Mouse (Mus musculus) spleen, postnatal 14 days (tissue): Measurements from ENCODE around the gene Vsx2.

Experiments
- DNase-seq, 2 experiments: peaks; one replicate each; pipeline ENCODE4 v3.0.0; 2021 to 2022; ENCODE audit warnings: low spot score in 2 of 2

Vsx2 gene

DNA sequence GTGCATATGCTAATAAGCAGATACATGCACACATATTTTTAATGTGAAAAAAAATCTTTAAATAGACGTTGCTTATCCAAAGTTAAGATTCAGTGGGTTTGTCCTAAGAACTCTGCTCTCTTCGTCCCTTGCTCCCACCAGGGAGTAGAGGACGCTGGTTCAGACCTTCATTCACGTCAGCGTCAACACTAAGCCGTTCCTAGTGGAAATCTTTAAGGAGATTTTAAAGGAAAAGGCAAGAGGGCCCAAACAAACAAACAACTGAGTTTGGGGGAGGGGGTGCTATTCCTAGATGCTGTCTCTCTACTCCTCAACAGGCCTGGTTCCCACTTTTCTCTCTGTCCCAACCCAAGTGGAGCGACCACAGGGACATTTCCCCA lies 2.8 kb downstream of the Vsx2 start:
- no peak for DNase-seq

DNA sequence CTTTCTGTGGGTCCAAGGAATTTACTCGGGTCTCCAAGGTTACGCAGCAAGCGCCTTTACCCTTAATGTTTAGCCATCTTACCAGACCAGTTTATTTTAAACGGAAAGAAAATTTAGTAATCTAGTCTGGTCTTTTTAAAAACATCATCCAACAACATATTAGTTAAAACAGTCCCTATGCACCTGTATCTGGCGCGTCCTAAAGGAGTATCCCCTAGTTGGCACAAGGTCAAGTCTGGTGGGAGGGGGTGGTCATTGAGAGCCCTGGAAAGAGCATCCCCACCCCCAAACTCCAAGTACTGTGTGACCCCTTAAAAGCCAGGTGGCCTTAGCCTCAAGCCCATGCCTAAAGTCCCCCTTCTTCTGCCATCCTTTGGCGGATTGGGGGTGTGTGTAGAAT lies 3.5 kb downstream of the Vsx2 start:
- no peak for DNase-seq

DNA sequence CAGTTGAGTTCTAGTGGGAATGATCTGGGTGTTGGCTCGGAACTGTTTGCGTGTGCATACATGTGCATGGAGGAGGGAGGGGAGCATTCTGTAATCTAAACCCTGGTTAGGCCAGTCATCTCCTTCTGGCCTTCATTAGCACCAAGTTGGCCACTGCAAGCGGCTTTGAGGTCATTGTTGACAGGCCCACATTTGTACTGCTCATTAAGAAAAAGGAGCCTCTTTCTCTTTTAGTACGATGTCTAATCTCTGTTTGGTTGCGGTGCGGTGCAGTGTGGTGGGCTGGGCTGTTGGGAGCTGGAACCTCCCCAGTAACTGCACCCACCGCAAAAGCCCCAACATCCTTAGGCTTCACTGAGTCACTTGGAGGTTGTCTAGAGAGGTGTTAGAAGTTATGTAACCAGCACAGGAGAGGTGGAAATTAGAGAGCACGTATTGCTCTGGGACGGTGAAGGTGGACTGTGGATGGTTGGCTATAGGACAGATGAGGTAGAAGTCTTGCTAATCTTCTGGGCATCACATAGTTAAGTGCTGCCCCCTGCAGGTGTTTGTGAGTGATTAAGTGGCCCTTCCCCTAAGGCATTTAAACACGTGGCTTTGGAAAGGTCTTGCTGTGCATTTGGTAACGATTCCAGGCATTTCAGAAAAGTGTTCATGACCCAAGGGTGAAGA lies 8.3 kb downstream of the Vsx2 start:
- DNase-seq: no peak

DNA sequence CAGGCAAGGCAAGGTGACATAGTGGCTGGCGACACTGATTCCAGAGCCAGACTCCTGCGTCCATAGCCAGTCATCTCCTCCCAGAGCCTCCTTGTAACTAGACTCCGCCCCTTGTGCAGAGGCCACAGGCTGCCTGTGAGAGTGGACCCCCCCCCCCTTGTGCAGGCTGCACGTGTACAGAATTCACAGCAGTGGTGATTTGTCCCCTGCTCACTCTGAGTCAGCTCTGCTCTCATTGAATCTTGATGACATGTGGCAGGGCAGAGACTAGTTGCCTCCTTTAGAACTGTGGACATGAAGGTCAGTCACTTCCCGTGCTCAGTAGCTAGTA lies 8.8 kb downstream of the Vsx2 start:
- DNase-seq: no peak

DNA sequence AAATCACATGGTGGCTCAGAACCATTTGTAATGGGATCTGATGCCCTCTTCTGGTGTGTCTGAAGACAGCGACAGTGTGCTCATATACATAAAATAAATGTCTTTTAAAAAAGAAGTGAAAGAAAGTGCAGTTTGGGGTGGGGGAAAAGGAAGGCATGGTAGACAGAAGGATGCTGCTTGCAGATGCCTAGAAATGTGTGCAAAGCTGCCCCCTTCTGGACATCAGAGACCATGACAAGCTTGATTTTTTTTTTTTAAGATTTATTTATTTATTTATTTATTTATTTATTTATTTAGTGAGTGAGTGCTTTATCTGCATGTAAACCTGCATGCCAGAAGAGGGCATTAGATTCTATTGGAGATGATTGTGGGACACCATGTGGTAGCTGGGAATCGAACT lies 11.7 kb downstream of the Vsx2 start:
- DNase-seq: no peak

DNA sequence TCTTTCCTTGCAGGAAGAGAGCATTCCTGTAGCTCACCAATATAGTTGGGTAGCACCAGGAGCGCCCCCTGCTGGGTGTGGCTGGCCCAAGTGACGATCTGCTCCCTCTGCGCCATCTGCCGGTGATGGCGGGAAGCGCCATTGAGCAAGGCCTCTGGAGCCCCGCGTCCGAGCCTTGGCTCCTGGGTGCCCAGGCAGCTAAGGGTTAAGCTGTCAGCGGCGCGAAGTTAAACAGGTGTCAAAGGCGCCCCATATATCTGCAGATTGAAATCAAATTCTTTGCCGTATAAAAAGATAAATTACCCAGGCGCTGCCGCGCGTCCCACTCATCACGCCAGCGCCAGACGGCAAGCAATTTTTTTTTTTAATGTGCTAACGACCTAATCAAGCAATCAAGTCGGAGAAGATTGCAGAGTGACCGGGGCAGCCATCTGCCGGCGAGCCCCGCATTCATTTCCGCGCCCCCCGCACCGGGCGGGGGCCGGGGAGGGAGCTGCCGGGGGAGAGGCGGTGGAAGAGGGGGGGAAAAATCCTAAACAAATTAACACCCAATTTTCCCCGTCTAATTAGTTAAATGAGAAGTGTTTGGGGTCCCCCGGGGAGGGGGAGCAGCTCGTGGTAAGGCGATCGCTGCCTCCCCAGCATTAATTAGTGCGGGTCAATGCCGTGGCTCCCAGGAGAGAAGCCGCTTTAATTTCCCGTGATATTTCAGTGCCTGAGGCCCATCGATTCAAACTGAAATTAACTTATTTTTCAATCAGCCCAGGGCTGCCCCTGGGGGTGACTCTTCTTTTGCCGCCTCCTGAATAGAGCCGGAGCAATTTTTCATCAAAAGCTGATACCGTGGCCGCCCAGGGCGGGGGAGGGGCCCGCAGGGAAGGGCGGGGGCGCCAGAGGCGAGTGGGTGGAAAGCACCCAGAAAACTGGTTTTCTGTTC lies 20.5 kb downstream of the Vsx2 start:
- DNase-seq: peak; percentile 79 to 90

DNA sequence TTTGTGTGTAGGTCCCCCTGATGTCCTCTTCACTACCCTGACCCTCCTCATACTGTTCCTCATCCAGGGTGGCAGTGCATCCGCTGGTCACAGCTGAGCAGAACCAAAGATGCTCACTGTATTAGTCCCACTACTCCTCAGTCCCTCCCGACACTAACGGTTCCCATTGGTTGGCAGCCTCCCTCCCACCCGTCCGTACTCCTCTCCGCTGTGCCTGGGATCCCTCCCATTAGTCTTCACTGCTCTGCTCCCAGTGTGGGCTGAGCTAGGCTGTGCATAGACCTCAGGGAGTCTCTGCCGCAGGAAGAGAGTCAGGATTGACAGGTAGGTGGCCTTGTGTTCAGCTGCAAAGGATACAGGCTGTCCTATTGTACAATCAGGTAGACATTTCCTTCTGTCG lies 28.8 kb downstream of the Vsx2 start:
- no peak for DNase-seq

DNA sequence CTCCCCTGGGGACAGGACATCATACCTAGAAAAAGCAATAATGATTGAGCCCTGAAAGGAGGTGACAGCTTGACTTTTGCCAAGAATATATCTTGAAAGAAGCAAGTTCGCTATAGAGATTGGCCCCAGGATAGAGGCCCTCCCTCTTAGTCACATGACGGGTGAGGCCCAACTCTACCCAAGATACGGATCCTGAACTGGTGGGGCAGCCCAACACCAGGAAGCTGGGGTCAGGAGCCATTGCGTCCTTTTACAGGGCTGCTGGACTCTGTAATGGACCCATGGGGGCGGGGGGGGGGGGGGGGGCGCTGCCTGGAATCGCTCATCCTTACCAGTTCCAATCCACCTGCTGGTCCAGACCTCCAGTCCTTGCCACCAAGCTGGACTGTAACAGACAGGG lies 34.4 kb downstream of the Vsx2 start:
- DNase-seq: no peak

DNA sequence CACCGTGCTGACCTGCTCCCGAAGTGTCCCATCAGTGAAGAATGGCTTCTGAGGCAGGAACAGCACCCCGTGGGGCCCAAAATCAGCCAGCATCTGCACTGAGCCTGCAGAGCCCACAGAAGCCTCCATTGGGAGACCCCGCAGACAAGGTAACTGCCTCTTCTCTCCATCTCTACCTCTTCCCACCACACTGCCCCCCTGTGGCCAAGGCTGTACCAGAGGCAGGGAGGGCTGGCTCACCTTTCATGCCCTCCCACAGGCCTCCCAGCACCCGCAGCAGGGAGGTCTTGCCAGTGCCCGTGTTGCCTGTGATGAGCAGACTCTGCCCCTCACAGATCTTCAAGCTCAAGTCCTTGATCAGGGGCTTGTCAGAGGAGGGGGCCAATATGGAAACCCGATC lies 36.3 kb downstream of the Vsx2 start:
- DNase-seq: peak in 1 of 2 experiments; percentile 5

DNA sequence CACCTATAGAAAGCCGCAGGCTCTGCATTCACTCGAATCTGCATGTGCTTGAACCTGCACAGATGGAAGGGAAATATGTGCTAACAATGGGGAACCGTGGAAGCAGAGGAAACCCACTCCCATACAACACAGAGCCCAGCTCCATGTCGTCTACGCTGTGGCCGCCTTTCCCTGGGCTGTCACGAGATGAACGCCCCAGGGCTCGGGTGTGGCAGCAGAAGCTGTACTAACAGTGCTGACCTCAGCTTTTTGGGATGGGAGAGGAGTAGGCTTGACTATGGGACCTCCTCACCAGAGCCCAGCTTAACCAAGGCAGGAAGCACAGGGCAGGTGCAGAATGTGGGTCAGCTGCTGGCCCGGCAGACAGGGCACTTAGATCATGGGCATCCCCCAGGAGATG lies 42.2 kb downstream of the Vsx2 start:
- no peak for DNase-seq

DNA sequence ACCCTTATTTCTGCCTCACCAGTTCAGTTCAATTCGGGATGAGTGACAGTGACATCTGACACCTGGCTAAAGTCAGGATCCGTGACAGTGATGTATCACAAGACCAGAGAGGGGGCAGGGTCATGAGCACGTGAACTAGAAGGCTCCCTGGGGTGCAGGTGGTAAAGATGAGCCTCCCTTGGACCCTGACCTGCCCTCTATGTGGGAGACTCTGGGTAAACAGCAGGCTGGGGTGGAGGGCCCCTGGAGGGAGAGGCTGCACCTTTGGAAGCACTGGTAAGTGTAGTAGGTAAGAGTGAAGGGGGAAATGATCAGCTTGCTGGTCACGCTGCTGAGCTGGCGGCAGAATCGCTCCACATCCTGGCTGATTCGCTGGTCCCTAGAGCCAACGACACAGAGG lies 43.0 kb downstream of the Vsx2 start:
- no peak for DNase-seq

DNA sequence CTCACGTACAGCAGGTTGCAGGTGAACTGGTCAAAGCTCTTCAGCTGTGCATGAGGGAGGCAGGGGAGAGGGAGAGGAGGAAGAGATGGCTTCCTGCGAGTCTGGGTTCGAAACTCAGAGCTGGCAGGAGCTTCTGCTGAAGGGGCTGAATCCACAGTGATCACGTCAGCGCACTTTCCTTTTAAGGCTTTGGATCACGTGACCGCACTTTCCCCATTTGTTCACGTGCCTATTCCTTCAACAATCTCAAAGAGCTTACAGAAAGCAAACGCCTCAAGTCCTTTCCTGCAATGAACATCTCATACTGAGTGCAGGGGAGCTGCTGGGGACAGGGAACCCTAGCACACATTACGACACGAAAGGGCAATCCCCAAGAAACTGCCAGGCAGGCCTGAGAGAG lies 44.4 kb downstream of the Vsx2 start:
- no peak for DNase-seq

DNA sequence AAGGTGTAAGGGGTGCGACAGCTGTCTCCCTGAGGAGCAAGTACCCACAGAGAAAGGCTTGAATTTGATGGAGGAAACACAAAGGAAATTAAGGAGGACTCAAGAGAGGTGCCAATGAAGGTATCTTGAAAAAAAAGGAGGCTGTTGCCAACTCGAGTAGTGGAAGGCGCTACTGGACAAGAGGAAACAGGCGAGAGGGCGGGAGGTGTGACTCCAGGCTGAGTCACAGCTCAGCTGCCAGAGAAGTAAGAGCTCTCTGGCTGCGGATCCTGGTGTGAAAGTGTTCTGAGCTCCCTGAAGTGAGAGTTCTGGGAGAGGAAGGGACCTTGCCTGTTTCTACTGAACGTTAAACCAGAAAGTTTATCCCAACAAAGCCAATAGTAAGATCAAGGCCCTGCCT lies 45.0 kb downstream of the Vsx2 start:
- no peak for DNase-seq

DNA sequence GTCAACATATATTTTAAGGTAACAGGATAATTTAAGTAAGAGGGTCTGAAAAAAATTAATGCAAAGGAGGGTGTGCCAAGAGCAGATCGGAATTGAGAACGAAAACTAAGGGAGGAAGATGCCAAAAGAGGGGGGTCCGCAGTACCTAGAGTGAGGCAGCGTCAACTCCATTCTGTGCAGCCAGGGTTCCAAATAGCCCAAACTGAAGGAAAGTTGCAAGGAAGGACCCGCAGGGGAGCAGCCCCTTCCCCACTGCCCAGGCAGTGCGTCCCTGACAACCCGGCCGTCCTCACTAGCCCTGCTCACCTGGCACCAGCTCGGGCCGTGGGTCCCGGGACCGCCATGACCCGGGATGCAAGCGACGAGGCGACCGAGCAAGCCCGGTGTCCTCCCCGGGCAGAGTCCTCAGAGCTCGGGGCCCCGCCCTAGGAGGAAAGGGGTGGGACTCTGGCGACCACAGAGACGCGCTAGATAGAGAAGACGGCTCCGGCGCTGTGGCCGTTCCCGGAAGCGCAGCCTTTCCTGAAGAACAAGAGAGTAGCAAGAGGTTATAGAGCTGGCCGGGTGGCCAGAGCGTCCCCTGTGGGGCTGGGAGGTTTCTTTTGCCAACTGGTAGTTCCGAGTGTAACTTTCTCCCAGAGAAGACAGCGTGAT lies 47.5 kb downstream of the Vsx2 start, which contains the start of gene Abcd4:
Gene Abcd4, minus strand, starts transcription at position 437 of the 654 bp plus-strand sequence.
- DNase-seq: peak; percentile 84 to 89

DNA sequence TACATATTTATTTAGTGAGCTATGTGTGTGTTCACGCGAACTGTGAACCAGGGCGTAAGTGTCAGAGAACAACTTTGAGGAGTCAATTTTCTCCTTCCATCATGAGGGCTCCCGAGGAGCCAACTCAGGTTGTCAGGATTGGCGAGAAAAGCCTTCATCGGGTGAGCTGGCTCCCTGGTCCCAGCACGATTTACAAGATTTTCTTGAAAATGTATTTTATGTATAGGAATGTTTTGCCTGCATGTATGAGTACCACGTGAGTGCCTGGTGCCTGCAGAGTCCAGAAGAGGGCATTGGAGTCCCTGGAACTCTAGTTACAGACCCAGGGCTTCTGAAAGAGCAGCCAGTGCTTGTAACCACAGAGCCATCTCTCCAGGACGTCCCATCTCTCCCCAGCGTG lies 48.1 kb downstream of the Vsx2 start:
- peak in 1 of 2 experiments; percentile 7 for DNase-seq

DNA sequence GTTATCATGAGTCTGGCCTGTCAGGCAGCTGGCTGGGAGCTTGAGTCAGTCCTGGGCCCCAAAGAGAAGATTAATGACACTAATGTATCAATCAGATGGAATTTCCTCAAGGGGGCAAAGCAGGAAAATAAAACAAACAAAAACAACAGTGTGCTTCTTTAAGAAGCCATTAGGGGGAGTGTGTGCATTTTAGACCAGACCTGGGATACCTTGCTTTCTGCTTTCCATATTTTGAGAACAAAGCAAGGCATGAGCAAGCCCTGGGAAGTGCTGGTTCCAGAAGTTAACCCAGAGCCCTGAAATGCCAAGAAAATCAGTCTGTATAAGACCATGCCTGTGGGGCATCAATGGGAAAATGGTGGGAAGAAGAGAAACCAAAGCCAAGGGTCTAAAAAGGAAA lies 51.4 kb downstream of the Vsx2 start:
- DNase-seq: no peak

DNA sequence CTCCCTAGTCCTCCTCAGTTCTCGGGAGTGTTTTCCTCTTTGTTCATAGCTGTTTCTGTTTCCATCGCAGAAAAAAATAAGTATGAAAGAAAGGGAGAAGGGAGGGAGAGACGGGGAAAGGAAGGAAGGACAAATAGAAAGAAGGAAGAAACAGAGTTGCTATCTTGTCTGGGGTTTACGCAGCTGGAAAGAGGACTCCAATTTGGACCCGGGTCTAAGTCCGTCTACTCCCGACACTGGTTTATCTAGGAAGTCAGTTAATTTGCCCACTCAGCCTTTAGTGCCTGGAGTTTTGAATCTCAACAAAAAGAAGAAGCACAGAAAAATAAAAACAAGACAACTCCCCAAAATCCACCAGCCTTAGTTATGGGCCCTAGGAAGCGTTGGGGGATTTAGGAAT lies 55.0 kb downstream of the Vsx2 start:
- DNase-seq: no peak

DNA sequence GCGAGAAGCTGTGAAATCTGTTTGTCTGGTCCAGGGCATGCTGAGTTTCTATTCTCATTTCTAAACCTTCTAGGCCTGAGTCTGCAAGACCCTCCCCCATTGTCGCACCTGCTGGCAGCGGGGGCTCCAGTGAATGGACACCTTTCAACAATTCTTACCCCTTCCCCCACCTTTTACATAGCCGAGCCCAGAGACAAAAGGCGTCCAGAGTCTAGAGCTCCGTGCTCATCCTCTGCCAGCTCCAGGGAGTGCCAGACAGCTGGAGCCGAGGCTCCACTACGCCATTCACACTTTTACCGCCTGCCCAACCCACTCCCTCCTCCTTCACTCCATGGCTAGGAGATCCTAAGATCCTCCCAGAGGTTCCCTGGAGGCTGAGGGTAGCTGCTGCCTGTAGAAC lies 55.6 kb downstream of the Vsx2 start:
- no peak for DNase-seq

DNA sequence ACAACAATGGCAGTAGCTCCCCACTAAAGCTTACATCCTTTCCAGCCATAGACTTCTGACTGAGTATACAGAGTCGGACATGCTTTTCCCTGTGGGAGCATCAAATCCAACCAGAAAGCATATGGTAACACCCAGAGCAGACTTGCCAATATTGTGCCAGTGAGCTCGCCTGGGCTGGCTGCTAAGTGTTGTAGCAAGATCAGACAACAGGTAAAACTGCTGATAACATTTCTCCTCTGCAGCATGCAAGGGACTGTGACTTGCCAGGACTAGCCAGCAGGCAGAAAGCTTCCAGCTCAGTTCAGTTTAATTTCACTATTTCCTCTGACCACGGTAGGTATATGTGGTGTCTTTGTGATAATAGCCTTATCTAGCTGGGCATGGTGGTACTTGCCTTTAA lies 62.3 kb downstream of the Vsx2 start:
- no peak for DNase-seq

DNA sequence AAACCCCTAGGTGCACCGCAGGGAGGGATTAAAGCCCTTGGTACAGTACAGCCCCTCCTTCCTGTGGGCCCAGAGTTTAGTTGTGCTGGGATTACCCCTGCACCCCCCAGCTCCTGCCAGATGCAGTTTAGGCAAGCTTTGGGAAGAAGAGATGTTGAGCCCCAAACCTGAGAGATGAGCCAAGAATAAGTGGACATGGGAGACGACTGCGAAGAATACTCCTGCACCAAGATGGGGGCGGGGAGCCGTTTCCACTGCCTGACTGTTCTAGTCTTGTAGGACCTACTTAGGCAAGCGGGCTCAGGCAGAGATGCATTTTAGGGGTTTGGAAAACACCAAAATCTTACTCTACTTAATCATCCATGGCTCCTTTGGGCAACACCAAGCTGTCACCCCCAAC lies 70.7 kb downstream of the Vsx2 start:
- no peak for DNase-seq

DNA sequence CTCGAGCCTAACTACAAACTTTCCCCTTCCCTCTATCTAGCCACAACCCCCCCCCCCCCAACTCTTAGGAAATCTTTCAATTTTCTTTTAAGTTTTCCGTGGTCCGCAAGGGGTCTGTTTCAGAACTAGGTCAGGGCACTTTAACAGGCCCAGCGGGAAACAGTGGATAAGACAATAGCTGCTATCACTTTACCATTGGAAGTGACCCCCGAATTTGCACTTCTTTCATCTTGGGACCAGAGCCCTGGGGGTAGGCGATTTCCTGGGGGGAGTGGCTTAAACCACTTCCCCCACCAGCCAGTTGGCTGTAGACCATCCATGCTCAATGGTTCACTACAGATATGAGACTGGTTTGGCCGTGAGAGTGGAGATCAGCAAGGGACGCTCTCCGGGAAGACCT lies 71.1 kb downstream of the Vsx2 start, which contains the start of gene Vrtn:
Gene Vrtn, plus strand, starts transcription at position 366 of the 400 bp plus-strand sequence.
- DNase-seq: no peak
